Mouse (Mus musculus): ENCODE measurements at regions not wholly inside any gene's neighbourhood (a gene's known extent, or its start where the extent isn't known, plus 50 kb on each side); places are given as distances from the start of the nearest gene placed in this dataset.

GRCm38 (mm10) chr10:98703642-98704293, 210.4 kb upstream of the Atp2b1 start:
- DNase-seq (ENCODE audit: extremely low spot score, low spot score): no peak

GRCm38 (mm10) chr10:98704559-98704958, 209.6 kb upstream of the Atp2b1 start:
- no peak for DNase-seq (ENCODE audit: extremely low spot score, low spot score)

GRCm38 (mm10) chr10:98717856-98718255, 196.3 kb upstream of the Atp2b1 start:
- no peak for DNase-seq (ENCODE audit: extremely low spot score, low spot score)

GRCm38 (mm10) chr10:98718706-98719105, 195.5 kb upstream of the Atp2b1 start:
- DNase-seq (ENCODE audit: extremely low spot score, low spot score): no peak

GRCm38 (mm10) chr10:98720256-98721005, 193.8 kb upstream of the Atp2b1 start:
- DNase-seq (ENCODE audit: extremely low spot score, low spot score): no peak

- DNase-seq (ENCODE audit: extremely low spot score, low spot score): no peak
Observed at GRCm38 (mm10) chr10:98725110-98725509, 189.1 kb upstream of the Atp2b1 start.

GRCm38 (mm10) chr10:98727130-98727529, 187.1 kb upstream of the Atp2b1 start:
- no peak for DNase-seq (ENCODE audit: extremely low spot score, low spot score)

- DNase-seq (ENCODE audit: extremely low spot score, low spot score): no peak
Observed at GRCm38 (mm10) chr10:98728396-98729030, 185.7 kb upstream of the Atp2b1 start.

- no peak for DNase-seq (ENCODE audit: extremely low spot score, low spot score)
Observed at GRCm38 (mm10) chr10:98733950-98734585, 180.1 kb upstream of the Atp2b1 start.

- DNase-seq (ENCODE audit: extremely low spot score, low spot score): no peak
Observed at GRCm38 (mm10) chr10:98740507-98741147, 173.6 kb upstream of the Atp2b1 start.

- DNase-seq (ENCODE audit: extremely low spot score, low spot score): no peak
Observed at GRCm38 (mm10) chr10:98741398-98741797, 172.8 kb upstream of the Atp2b1 start.

GRCm38 (mm10) chr10:98742822-98743605, 171.2 kb upstream of the Atp2b1 start:
- DNase-seq (ENCODE audit: extremely low spot score, low spot score): no peak

- no peak for DNase-seq (ENCODE audit: extremely low spot score, low spot score)
Observed at GRCm38 (mm10) chr10:98744246-98744645, 170.0 kb upstream of the Atp2b1 start.

- DNase-seq (ENCODE audit: extremely low spot score, low spot score): no peak
Observed at GRCm38 (mm10) chr10:98744662-98745061, 169.5 kb upstream of the Atp2b1 start.

- DNase-seq (ENCODE audit: extremely low spot score, low spot score): no peak
Observed at GRCm38 (mm10) chr10:98745409-98745808, 168.8 kb upstream of the Atp2b1 start.

GRCm38 (mm10) chr10:98745861-98746260, 168.3 kb upstream of the Atp2b1 start:
- DNase-seq (ENCODE audit: extremely low spot score, low spot score): no peak

GRCm38 (mm10) chr10:98748856-98749583, 165.2 kb upstream of the Atp2b1 start:
- DNase-seq (ENCODE audit: extremely low spot score, low spot score): no peak

GRCm38 (mm10) chr10:98749584-98749947, 164.6 kb upstream of the Atp2b1 start:
- DNase-seq (ENCODE audit: extremely low spot score, low spot score): no peak

- no peak for DNase-seq (ENCODE audit: extremely low spot score, low spot score)
Observed at GRCm38 (mm10) chr10:98751376-98752058, 162.7 kb upstream of the Atp2b1 start.

All from neural tube, embryonic 10.5 days (tissue).